23 mouse cellular contexts compared by ENCODE assay signal in the genomic region with DNA sequence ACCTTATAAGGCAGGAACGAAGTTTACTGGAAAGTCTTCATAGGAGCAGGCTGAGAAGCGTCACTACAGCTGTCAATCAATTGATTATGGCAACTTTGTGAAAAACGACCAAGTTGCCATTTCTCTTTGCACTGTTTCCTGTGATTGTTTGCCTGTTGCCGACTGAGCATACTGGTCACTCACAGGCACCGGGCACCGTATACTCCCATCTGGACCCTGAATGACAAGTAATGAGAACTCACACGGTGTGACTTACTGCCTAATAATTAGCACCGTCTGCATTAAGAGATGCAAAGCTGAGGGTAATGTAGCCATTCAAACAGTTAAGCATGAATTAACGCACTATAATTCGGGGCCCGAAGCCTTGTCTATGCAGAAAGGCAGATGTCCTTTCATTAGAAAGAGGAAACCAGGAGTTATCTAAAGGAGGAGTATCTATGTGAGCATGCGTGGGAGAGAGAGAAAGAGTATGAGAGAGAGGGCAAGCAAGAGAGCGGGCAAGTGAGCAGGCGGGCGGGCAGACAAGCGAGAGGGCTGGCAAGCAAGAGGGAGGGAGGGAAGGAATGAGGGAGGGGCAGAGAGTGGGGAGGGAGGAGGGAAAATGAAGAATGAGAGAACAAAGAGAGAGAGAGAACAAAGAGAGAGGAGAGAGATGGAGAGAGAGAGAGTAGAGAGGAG.
DNase-seq lines count a peak whose midpoint lies in the region; ATAC-seq lines count a peak whose summit lies in the region.
"Had no signal": no experiment of that assay in that cellular context is flagged by ENCODE, and none has a peak within 500 bp of the region (broad histone marks: within the 10 kb centered on the region; RNA-seq: fewer than 3 reads in every experiment).

No protein-coding gene starts in this region.

- H3K27me3 ChIP-seq in forebrain, embryonic 16.5 days (replicated peaks; ENCODE audit: control insufficient read depth, insufficient read depth, low read length) = no peaks in the 10 kb centered on the region
- H3K27me3 ChIP-seq in forebrain, embryonic 13.5 days = no peaks in the 10 kb centered on the region
- H3K27me3 ChIP-seq in kidney, embryonic 15.5 days = no peaks in the 10 kb centered on the region
- H3K27me3 ChIP-seq in neural tube, embryonic 13.5 days = no peaks in the 10 kb centered on the region
- H3K27me3 ChIP-seq in neural tube, embryonic 14.5 days (ENCODE audit: control insufficient read depth, insufficient read depth, low read length) = no peaks in the 10 kb centered on the region
- H3K27me3 ChIP-seq: embryonic facial prominence, embryonic 13.5 days; liver, embryonic 12.5 days; midbrain, embryonic 12.5 days had no signal

- ATAC-seq in forebrain, embryonic 16.5 days = peak; percentile 40; the same call in 1 of the 2 replicates
- ATAC-seq in forebrain, embryonic 13.5 days = no peak
- ATAC-seq in kidney, embryonic 15.5 days (replicated peaks; ENCODE audit: low FRiP score) = peak; percentile 58; the same call in 1 of the 2 replicates
- ATAC-seq in neural tube, embryonic 13.5 days (ENCODE audit: low read depth) = peak; percentile 61; the same call in 1 of the 2 replicates
- peak; percentile 49; the same call in 1 of the 2 replicates for ATAC-seq in neural tube, embryonic 14.5 days (ENCODE audit: low read depth)
- ATAC-seq: forebrain, postnatal 0 days; intestine, postnatal 0 days; liver, embryonic 12.5 days; liver, postnatal 0 days; Patski had no signal

- H3K9me3 ChIP-seq in forebrain, embryonic 16.5 days (ENCODE audit: control insufficient read depth, low read length) = no peaks in the 10 kb centered on the region
- H3K9me3 ChIP-seq in forebrain, embryonic 13.5 days (replicated peaks) = no peaks in the 10 kb centered on the region
- no peaks in the 10 kb centered on the region for H3K9me3 ChIP-seq in kidney, embryonic 15.5 days (replicated peaks)
- H3K9me3 ChIP-seq in neural tube, embryonic 13.5 days = no peaks in the 10 kb centered on the region
- H3K9me3 ChIP-seq in neural tube, embryonic 14.5 days (ENCODE audit: control insufficient read depth, low read length) = no peaks in the 10 kb centered on the region
- H3K9me3 ChIP-seq: embryonic facial prominence, embryonic 13.5 days; forebrain, embryonic 10.5 days; midbrain, embryonic 12.5 days had no signal

- WGBS in forebrain, embryonic 16.5 days = 48% methylated on average over 16 of the region's 16 CpGs
- 55% methylated on average over 16 of the region's 16 CpGs for WGBS in forebrain, embryonic 13.5 days
- 28% methylated on average over 16 of the region's 16 CpGs for WGBS in kidney, embryonic 15.5 days
- WGBS in neural tube, embryonic 13.5 days = 47% methylated on average over 16 of the region's 16 CpGs
- 45% methylated on average over 16 of the region's 16 CpGs for WGBS in neural tube, embryonic 14.5 days

- H3K9ac ChIP-seq in forebrain, embryonic 16.5 days (replicated peaks; ENCODE audit: low read depth, low read length) = no peak overlapping the region
- H3K9ac ChIP-seq in forebrain, embryonic 13.5 days = no peak overlapping the region
- H3K9ac ChIP-seq in kidney, embryonic 15.5 days = no peak overlapping the region
- peak overlapping the region; percentile 38; the same call in 1 of the 2 replicates for H3K9ac ChIP-seq in neural tube, embryonic 13.5 days
- no peak overlapping the region for H3K9ac ChIP-seq in neural tube, embryonic 14.5 days (replicated peaks; ENCODE audit: low read depth, low read length)
- H3K9ac ChIP-seq: embryonic facial prominence, embryonic 13.5 days; forebrain, postnatal 0 days; liver, embryonic 12.5 days; liver, postnatal 0 days; midbrain, embryonic 12.5 days had no signal

- no peak overlapping the region for H3K4me2 ChIP-seq in forebrain, embryonic 16.5 days (ENCODE audit: low read length)
- no peak overlapping the region for H3K4me2 ChIP-seq in forebrain, embryonic 13.5 days
- H3K4me2 ChIP-seq in kidney, embryonic 15.5 days = peak overlapping the region; percentile 45
- H3K4me2 ChIP-seq in neural tube, embryonic 13.5 days = peak overlapping the region; percentile 39
- peak overlapping the region; percentile 27; the same call in 1 of the 2 replicates for H3K4me2 ChIP-seq in neural tube, embryonic 14.5 days (ENCODE audit: low read depth, low read length)
- H3K4me2 ChIP-seq: embryonic facial prominence, embryonic 13.5 days; liver, embryonic 12.5 days; midbrain, embryonic 12.5 days had no signal

- no peak overlapping the region for H3K27ac ChIP-seq in forebrain, embryonic 16.5 days (ENCODE audit: low read length)
- H3K27ac ChIP-seq in forebrain, embryonic 13.5 days = no peak overlapping the region
- H3K27ac ChIP-seq in kidney, embryonic 15.5 days = peak overlapping the region; percentile 59
- H3K27ac ChIP-seq in neural tube, embryonic 13.5 days (replicated peaks) = 0 out of 2 replicates have a peak overlapping the region, but pooled peaks have one; percentile 9
- H3K27ac ChIP-seq in neural tube, embryonic 14.5 days (ENCODE audit: low read depth, low read length) = no peak overlapping the region
- H3K27ac ChIP-seq: embryonic facial prominence, embryonic 13.5 days; forebrain, embryonic 10.5 days; liver, embryonic 12.5 days; midbrain, embryonic 12.5 days had no signal

- no peak for DNase-seq in kidney, postnatal 10 days
- no peak for DNase-seq in neural tube, embryonic 10.5 days (ENCODE audit: extremely low spot score, low spot score)
- DNase-seq in testis, postnatal 14 days (ENCODE audit: low spot score) = no peak
- DNase-seq: adrenal gland, postnatal 10 days; cerebellum, adult 11-12 months; cerebellum, adult 9-11 months; forebrain, postnatal 0 days; layer of hippocampus, postnatal 36 days; left cerebral cortex, postnatal 4 days; liver, postnatal 0 days; lung, postnatal 36 days had no signal

- no peak overlapping the region for H3K4me3 ChIP-seq in forebrain, embryonic 16.5 days (replicated peaks; ENCODE audit: low read length)
- no peak overlapping the region for H3K4me3 ChIP-seq in forebrain, embryonic 13.5 days
- no peak overlapping the region for H3K4me3 ChIP-seq in kidney, embryonic 15.5 days (replicated peaks)
- H3K4me3 ChIP-seq in neural tube, embryonic 13.5 days = no peak overlapping the region
- H3K4me3 ChIP-seq in neural tube, embryonic 14.5 days (ENCODE audit: low read depth, low read length) = no peak overlapping the region
- H3K4me3 ChIP-seq: embryonic facial prominence, embryonic 13.5 days; forebrain, embryonic 10.5 days; liver, embryonic 12.5 days; midbrain, embryonic 12.5 days had no signal

- H3K4me1 ChIP-seq in forebrain, embryonic 16.5 days (replicated peaks; ENCODE audit: control insufficient read depth, insufficient read depth, low read length) = no peaks in the 10 kb centered on the region
- peaks cover 5% of the 10 kb centered on the region; the same call in 1 of the 2 replicates for H3K4me1 ChIP-seq in forebrain, embryonic 13.5 days
- peaks cover 12% of the 10 kb centered on the region for H3K4me1 ChIP-seq in kidney, embryonic 15.5 days
- peaks cover 16% of the 10 kb centered on the region for H3K4me1 ChIP-seq in neural tube, embryonic 13.5 days (replicated peaks)
- peaks cover 4% of the 10 kb centered on the region; the same call in 1 of the 2 replicates for H3K4me1 ChIP-seq in neural tube, embryonic 14.5 days (ENCODE audit: control insufficient read depth, insufficient read depth, low read length)
- H3K4me1 ChIP-seq: embryonic facial prominence, embryonic 13.5 days; forebrain, embryonic 10.5 days; liver, embryonic 12.5 days; midbrain, embryonic 12.5 days had no signal

- H3K36me3 ChIP-seq in forebrain, embryonic 16.5 days (ENCODE audit: control insufficient read depth, insufficient read depth) = no peaks in the 10 kb centered on the region
- H3K36me3 ChIP-seq in forebrain, embryonic 13.5 days (ENCODE audit: poor library complexity, severe bottlenecking) = no peaks in the 10 kb centered on the region
- H3K36me3 ChIP-seq in kidney, embryonic 15.5 days = no peaks in the 10 kb centered on the region
- no peaks in the 10 kb centered on the region for H3K36me3 ChIP-seq in neural tube, embryonic 13.5 days
- H3K36me3 ChIP-seq in neural tube, embryonic 14.5 days (ENCODE audit: control insufficient read depth, insufficient read depth, low read length) = no peaks in the 10 kb centered on the region
- H3K36me3 ChIP-seq: embryonic facial prominence, embryonic 13.5 days; forebrain, embryonic 10.5 days; G1E; liver, embryonic 12.5 days; midbrain, embryonic 12.5 days had no signal

Comparison
In these comparisons a context has a peak if more than half of its experiments do, and no peak if none do; other contexts are left out.
1. H3K27ac ChIP-seq: peak in kidney, embryonic 15.5 days (single experiment) and neural tube, embryonic 13.5 days (single experiment); none in forebrain, embryonic 16.5 days (single experiment), forebrain, embryonic 13.5 days (single experiment) and neural tube, embryonic 14.5 days (single experiment).
2. H3K4me2 ChIP-seq: peak in kidney, embryonic 15.5 days (single experiment), neural tube, embryonic 13.5 days (single experiment) and neural tube, embryonic 14.5 days (single experiment); none in forebrain, embryonic 16.5 days (single experiment) and forebrain, embryonic 13.5 days (single experiment).